Mouse (Mus musculus) activated CD4-positive, CD25-positive, alpha-beta regulatory T cell (primary cell): ENCODE data around the gene Ppm1a. TPM values are rescaled to one million over a fixed set of nuclear protein-coding genes. Genes with fewer than 3 reads are reported as not detected.

Experiments used
- polyA plus RNA-seq, 2 experiments: library from polyadenylated mRNA; unstranded; fragments of 100-300 nt; shearing (Covaris generic); gene quantifications; one replicate each; pipeline ENCODE4 v1.2.1; 2017

Ppm1a gene
- 10 to 100 TPM; 64.9 to 78.2 TPM for polyA plus RNA-seq

DNA sequence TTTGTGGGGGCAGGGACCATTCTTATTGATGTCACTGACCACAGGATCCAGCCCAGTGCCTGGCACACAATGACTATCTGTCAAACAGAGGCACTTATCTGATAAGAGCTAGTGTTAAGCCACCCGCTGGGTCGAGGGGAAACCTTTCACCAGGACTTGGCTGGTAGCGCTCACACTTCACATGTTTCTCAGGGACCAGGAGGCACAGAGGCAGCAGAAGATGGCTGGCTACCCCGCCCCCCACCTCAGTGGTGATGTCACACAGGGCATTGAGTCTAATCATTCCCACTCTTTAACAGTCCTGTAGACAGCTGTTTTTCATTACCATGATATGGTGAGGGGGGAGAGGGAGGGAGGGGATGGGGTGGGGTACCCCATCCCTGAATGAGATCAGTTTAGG, at the start of gene Ppm1a:
TSS of gene Ppm1a (plus strand) at position 370 of the 400 bp plus-strand sequence.

Other genes with a start within 250 kb of the Ppm1a start
- 1 to 10 TPM; 4.2 TPM for gene Pcnx4, start 221.1 kb upstream of the Ppm1a start, polyA plus RNA-seq
- gene Gm4756, start 107.8 kb upstream of the Ppm1a start, polyA plus RNA-seq: under 1 TPM in 1 of 2 experiments, not detected in 1; 0.18 TPM
- gene Dhrs7, start 92.5 kb upstream of the Ppm1a start, polyA plus RNA-seq: 10 to 100 TPM; 63.0 to 84.4 TPM
- gene Six6, start 182.4 kb downstream of the Ppm1a start, polyA plus RNA-seq: under 1 TPM in 1 of 2 experiments, not detected in 1; 0.07 TPM
- under 1 TPM in 1 of 2 experiments, not detected in 1; 0.38 TPM for gene 4930447C04Rik, start 183.3 kb downstream of the Ppm1a start, polyA plus RNA-seq